Mouse (Mus musculus) MEL (cell line): ENCODE data around the gene Abca7. TPM values are rescaled to one million over a fixed set of nuclear protein-coding genes. Genes with fewer than 3 reads are reported as not detected.

ENCODE experiments used
- DNase-seq: peaks from one replicate; pipeline ENCODE4 v3.0.0; 2011; ENCODE audit warnings: low read depth, low spot score
- H3K27ac ChIP-seq: 2 replicates; pipeline ENCODE4 v1.5.1; 2012; ENCODE audit warnings: low read depth, mild to moderate bottlenecking, control low read depth, low read length, moderate library complexity; ENCODE audit not compliant: control insufficient read depth
- H3K27me3 ChIP-seq, 2 experiments: fragments of 150-350 bp in 1 of 2; sonication (generic) in 1 of 2; 2 replicates each; pipeline ENCODE4 v1.6.1; 2012; ENCODE audit warnings: low read length in 2 of 2, mild to moderate bottlenecking in 2 of 2, improper control_type of control experiment in 1 of 2, moderate library complexity in 1 of 2; ENCODE audit not compliant: insufficient read depth in 2 of 2, control insufficient read depth in 1 of 2
- H3K36me3 ChIP-seq, 2 experiments: 2 replicates each; pipeline ENCODE4 v1.6.1; 2012 to 2014; ENCODE audit warnings: low read length in 2 of 2, improper control_type of control experiment in 1 of 2, inconsistent platforms in 1 of 2, mild to moderate bottlenecking in 1 of 2; ENCODE audit not compliant: insufficient read depth in 2 of 2, control insufficient read depth in 1 of 2
- H3K4me1 ChIP-seq, 2 experiments: fragments of 150-350 bp in 1 of 2; sonication (generic) in 1 of 2; 2 replicates each; pipeline ENCODE4 v1.6.1; 2012; ENCODE audit warnings: low read length in 2 of 2, improper control_type of control experiment in 1 of 2, mild to moderate bottlenecking in 1 of 2; ENCODE audit not compliant: insufficient read depth in 2 of 2, control insufficient read depth in 1 of 2
- H3K4me3 ChIP-seq, 2 experiments: fragments of 150-350 bp in 1 of 2; sonication (generic) in 1 of 2; 2 replicates each; pipeline ENCODE4 v1.5.1; 2012; ENCODE audit warnings: low read depth in 2 of 2, low read length in 2 of 2, mild to moderate bottlenecking in 2 of 2, moderate library complexity in 2 of 2, control low read depth in 1 of 2, improper control_type of control experiment in 1 of 2; ENCODE audit not compliant: control insufficient read depth in 1 of 2, insufficient read depth in 1 of 2
- H3K79me2 ChIP-seq: 2 replicates; pipeline ENCODE4 v1.6.1; 2012; ENCODE audit warnings: mild to moderate bottlenecking, low read length, moderate library complexity; ENCODE audit not compliant: control insufficient read depth, poor library complexity, insufficient read depth
- H3K9ac ChIP-seq: 2 replicates; pipeline ENCODE4 v1.6.1; 2012; ENCODE audit warnings: low read depth, mild to moderate bottlenecking, control low read depth, low read length, moderate library complexity; ENCODE audit not compliant: control insufficient read depth, poor library complexity, severe bottlenecking
- H3K9me3 ChIP-seq: fragments of 150-350 bp; sonication (generic); replicated peaks from 2 replicates; pipeline ENCODE4 v1.6.1; 2012; ENCODE audit warnings: mild to moderate bottlenecking, low read length, improper control_type of control experiment, moderate library complexity; ENCODE audit not compliant: insufficient read depth
- CTCF ChIP-seq, 3 experiments: IDR thresholded peaks in 2 of 3; conservative IDR thresholded peaks in 1 of 3; 2 replicates each; pipeline ENCODE4 v1.5.1; 2011 to 2012; ENCODE audit warnings: low read length in 3 of 3, low read depth in 2 of 3, mild to moderate bottlenecking in 2 of 3, improper control_type of control experiment in 1 of 3, inconsistent platforms in 1 of 3, mixed read lengths in 1 of 3, moderate library complexity in 1 of 3; ENCODE audit not compliant: control insufficient read depth in 1 of 3, insufficient read depth in 1 of 3, poor library complexity in 1 of 3, severe bottlenecking in 1 of 3
- GATA1 ChIP-seq: IDR thresholded peaks from 2 replicates; pipeline ENCODE4 v1.6.1; 2011; ENCODE audit warnings: low read depth, low read length, improper control_type of control experiment
- HCFC1 ChIP-seq: IDR thresholded peaks from 2 replicates; pipeline ENCODE4 v1.6.1; 2012; ENCODE audit warnings: low read depth, mild to moderate bottlenecking, inconsistent platforms, low read length, improper control_type of control experiment, moderate library complexity
- MAX ChIP-seq: IDR thresholded peaks from 2 replicates; pipeline ENCODE4 v1.6.1; 2011; ENCODE audit warnings: low read length, improper control_type of control experiment
- MAZ ChIP-seq: IDR thresholded peaks from 2 replicates; pipeline ENCODE4 v1.6.1; 2012; ENCODE audit warnings: low read depth, mild to moderate bottlenecking, inconsistent platforms, low read length, improper control_type of control experiment
- MYC ChIP-seq: IDR thresholded peaks from 2 replicates; pipeline ENCODE4 v1.6.1; 2011; ENCODE audit warnings: low read depth, mild to moderate bottlenecking, low read length, improper control_type of control experiment, moderate library complexity
- POLR2AphosphoS2 ChIP-seq: IDR thresholded peaks from 2 replicates; pipeline ENCODE4 v1.6.1; 2011; ENCODE audit warnings: low read length, improper control_type of control experiment
- POLR2AphosphoS5 ChIP-seq: IDR thresholded peaks from 2 replicates; pipeline ENCODE4 v1.6.1; 2012; ENCODE audit warnings: low read depth, borderline replicate concordance, mild to moderate bottlenecking, inconsistent platforms, low read length, moderate library complexity, mixed read lengths
- RAD21 ChIP-seq: IDR thresholded peaks from 2 replicates; pipeline ENCODE4 v1.6.1; 2011; ENCODE audit warnings: mild to moderate bottlenecking, low read depth, low read length, improper control_type of control experiment
- TCF12 ChIP-seq: IDR thresholded peaks from 2 replicates; pipeline ENCODE4 v1.6.1; 2014; ENCODE audit warnings: low read depth, mild to moderate bottlenecking, inconsistent platforms, low read length, improper control_type of control experiment, moderate library complexity
- USF1 ChIP-seq: IDR thresholded peaks from 2 replicates; pipeline ENCODE4 v1.6.1; 2014; ENCODE audit warnings: low read depth, mild to moderate bottlenecking, inconsistent platforms, low read length, improper control_type of control experiment, moderate library complexity
- USF2 ChIP-seq, 2 experiments: IDR thresholded peaks; 2 replicates each; pipeline ENCODE4 v1.6.1; 2011 to 2012; ENCODE audit warnings: improper control_type of control experiment in 2 of 2, low read length in 2 of 2, borderline replicate concordance in 1 of 2, inconsistent platforms in 1 of 2, low read depth in 1 of 2, mild to moderate bottlenecking in 1 of 2; ENCODE audit not compliant: insufficient read depth in 1 of 2
- ZC3H11A ChIP-seq: IDR thresholded peaks from 2 replicates; pipeline ENCODE4 v1.6.1; 2012; ENCODE audit warnings: low read depth, mild to moderate bottlenecking, inconsistent platforms, low read length, improper control_type of control experiment
- ZMIZ1 ChIP-seq: IDR thresholded peaks from 2 replicates; pipeline ENCODE4 v1.6.1; 2012; ENCODE audit warnings: low read depth, mild to moderate bottlenecking, inconsistent platforms, low read length, improper control_type of control experiment, moderate library complexity
- polyA plus RNA-seq, 2 experiments: library from polyadenylated mRNA; stranded (reverse) in 1 of 2; unstranded in 1 of 2; fragments of >175 nt in 1 of 2; fragments of >200 nt in 1 of 2; gene quantifications; 2 replicates each; pipeline versions ENCODE4 v1.2.1 to v1.2.4; 2012; ENCODE audit warnings: low replicate concordance in 2 of 2, low read depth in 1 of 2; ENCODE audit not compliant: insufficient read length in 2 of 2, insufficient read depth in 1 of 2, missing spikeins in 1 of 2
- total RNA-seq: library from RNA; depleted of rRNA; stranded (reverse); fragments of 300-350 nt; gene quantifications from 2 replicates; pipeline ENCODE4 v1.2.3, GENCODE M21; 2012

The Abca7 gene
- total and polyA plus RNA-seq, 3 experiments, result 7.7 to 16.8 TPM; not detected in 1

GRCm38 (mm10) chr10:79984195-79984816 is 12.0 kb upstream of the Abca7 start, which contains the start of gene Tmem259 (continued):
- TF ChIP-seq USF2 (IDR thresholded peaks at IDR 0.05; ENCODE audit: borderline replicate concordance in 1 of 2, insufficient read depth in 1 of 2, low read depth in 1 of 2, low read length in 2 of 2), result no peak
- peak; percentile 41 to 80 (median 70) for TF ChIP-seq CTCF (IDR thresholded peaks at IDR 0.05 in 2 of 3, conservative IDR thresholded peaks at IDR 0.05 in 1 of 3; ENCODE audit: control insufficient read depth in 1 of 3, insufficient read depth in 1 of 3, low read depth in 2 of 3, low read length in 3 of 3, poor library complexity in 1 of 3, severe bottlenecking in 1 of 3)
- TF ChIP-seq USF1, result no peak
- TF ChIP-seq POLR2AphosphoS2, result no peak
- TF ChIP-seq MYC, result peak; percentile 46; the same call in 1 of the 2 replicates
- no peak for TF ChIP-seq ZMIZ1
- peak; percentile 58 for TF ChIP-seq RAD21
- TF ChIP-seq GATA1, result peak; percentile 56

- peak overlapping the region; percentile 78 to 83 for H3K4me3 ChIP-seq
- peak overlapping the region; percentile 88 for H3K27ac ChIP-seq
- peaks cover 0 to 16% of the 10 kb centered on the region in 2 experiments; a peak in 2 of 4 replicates for H3K4me1 ChIP-seq
- peak; percentile 62; the same call in 1 of the 2 replicates for TF ChIP-seq MAX
- TF ChIP-seq MAZ, result 0 out of 2 replicates have a peak, but pooled peaks have one; percentile 28
- TF ChIP-seq ZC3H11A, result 0 out of 2 replicates have a peak, but pooled peaks have one; percentile 17
- no peak for TF ChIP-seq POLR2AphosphoS5
- TF ChIP-seq TCF12, result 0 out of 2 replicates have a peak, but pooled peaks have one; percentile 4
- TF ChIP-seq USF2 (IDR thresholded peaks at IDR 0.05; ENCODE audit: borderline replicate concordance in 1 of 2, insufficient read depth in 1 of 2, low read depth in 1 of 2, low read length in 2 of 2), result no peak
- TF ChIP-seq HCFC1, result peak; percentile 47; the same call in 1 of the 2 replicates
- peaks cover 28% of the 10 kb centered on the region for H3K79me2 ChIP-seq
- no peaks in the 10 kb centered on the region for H3K9me3 ChIP-seq
- peak; percentile 99 for DNase-seq
- peaks cover 0 to 5% of the 10 kb centered on the region in 2 experiments; a peak in 2 of 4 replicates for H3K36me3 ChIP-seq
- no peaks in the 10 kb centered on the region for H3K27me3 ChIP-seq
- H3K9ac ChIP-seq, result peak overlapping the region; percentile 79
Measured at GRCm38 (mm10) chr10:79984871-79985270, 11.4 kb upstream of the Abca7 start.
